Comparison of ENCODE assay signal across 29 mouse cellular contexts in the genomic region with DNA sequence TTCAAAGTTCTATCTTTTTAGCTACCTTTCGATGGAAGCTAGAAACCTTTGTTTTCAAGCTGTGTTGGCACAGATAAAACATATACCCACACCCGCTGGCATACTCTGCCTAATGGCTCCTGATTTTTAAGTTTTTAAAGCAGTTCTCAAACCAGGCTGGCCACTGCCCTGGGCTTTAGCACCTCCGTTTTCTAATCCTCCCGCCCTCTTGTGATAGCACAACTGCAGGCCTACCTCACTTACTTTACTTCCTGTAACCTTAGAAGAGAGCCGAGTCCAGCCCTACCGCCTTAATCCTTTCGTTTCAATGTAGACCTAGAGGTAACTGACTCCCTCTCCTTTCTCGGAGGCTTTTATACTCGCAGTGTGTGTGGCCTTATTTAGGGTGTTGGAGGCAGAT. TPM values are rescaled to one million over a fixed set of nuclear protein-coding genes. Genes with fewer than 3 reads are reported as not detected.
"Had no signal": no experiment of that assay in that cellular context is flagged by ENCODE, and none has a peak within 500 bp of the region (broad histone marks: within the 10 kb centered on the region; RNA-seq: fewer than 3 reads in every experiment).

No protein-coding gene starts in this region.

- H3K9me3 ChIP-seq: embryonic facial prominence, embryonic 12.5 days; embryonic facial prominence, embryonic 13.5 days; embryonic facial prominence, embryonic 15.5 days; forebrain, embryonic 10.5 days; forebrain, embryonic 12.5 days; forebrain, embryonic 13.5 days; forebrain, embryonic 15.5 days; heart, embryonic 10.5 days had no signal

- H3K4me2 ChIP-seq: embryonic facial prominence, embryonic 12.5 days; embryonic facial prominence, embryonic 13.5 days; embryonic facial prominence, embryonic 15.5 days; forebrain, embryonic 12.5 days; forebrain, embryonic 13.5 days; forebrain, embryonic 15.5 days had no signal

- H3K4me3 ChIP-seq: embryonic facial prominence, embryonic 12.5 days; embryonic facial prominence, embryonic 13.5 days; embryonic facial prominence, embryonic 15.5 days; erythroblast, embryonic 14.5 days; forebrain, embryonic 10.5 days; forebrain, embryonic 12.5 days; forebrain, embryonic 13.5 days; forebrain, embryonic 15.5 days; gastrocnemius, adult 2 months; heart, adult 2 months; heart, embryonic 10.5 days had no signal

- ATAC-seq: forebrain, embryonic 13.5 days; forebrain, embryonic 14.5 days; forebrain, embryonic 15.5 days; forebrain, embryonic 16.5 days; forebrain, postnatal 0 days had no signal

- H3K9ac ChIP-seq: embryonic facial prominence, embryonic 12.5 days; embryonic facial prominence, embryonic 13.5 days; embryonic facial prominence, embryonic 15.5 days; forebrain, embryonic 12.5 days; forebrain, embryonic 13.5 days; forebrain, embryonic 15.5 days; forebrain, postnatal 0 days had no signal

- H3K27me3 ChIP-seq: embryonic facial prominence, embryonic 12.5 days; embryonic facial prominence, embryonic 13.5 days; embryonic facial prominence, embryonic 15.5 days; forebrain, embryonic 12.5 days; forebrain, embryonic 13.5 days; forebrain, embryonic 15.5 days had no signal

- H3K27ac ChIP-seq: embryonic facial prominence, embryonic 12.5 days; embryonic facial prominence, embryonic 13.5 days; embryonic facial prominence, embryonic 15.5 days; forebrain, embryonic 10.5 days; forebrain, embryonic 12.5 days; forebrain, embryonic 13.5 days; forebrain, embryonic 15.5 days; gastrocnemius, adult 2 months; heart, adult 2 months; heart, embryonic 10.5 days had no signal

- DNase-seq: cerebellum, adult 2 months; cerebellum, adult 8-10 months; cerebellum, adult 9-10 months; cerebellum, adult 9-11 months; cerebellum, postnatal 10 days; cerebellum, postnatal 14 days; cerebellum, postnatal 25 days; cerebellum, postnatal 36 days; embryo, embryonic 11 days; forebrain, postnatal 0 days; gastrocnemius, adult 2 months; gastrocnemius, postnatal 10 days; gastrocnemius, postnatal 14 days; gastrocnemius, postnatal 25 days; heart, adult 18-20 months; heart, adult 2 months had no signal

- H3K4me1 ChIP-seq: embryonic facial prominence, embryonic 12.5 days; embryonic facial prominence, embryonic 13.5 days; embryonic facial prominence, embryonic 15.5 days; forebrain, embryonic 10.5 days; forebrain, embryonic 12.5 days; forebrain, embryonic 13.5 days; forebrain, embryonic 15.5 days; heart, embryonic 10.5 days had no signal

RNA-seq across cellular contexts. Expression of gene Pbld2, which starts 20.9 kb away (rescaled TPM):
- total RNA-seq: granulocyte monocyte progenitor cell, adult 5-6 weeks had no signal
- polyA plus RNA-seq: erythroblast, embryonic 14.5 days had no signal

RNA-seq across cellular contexts. Expression of gene Rufy2, which starts 23.2 kb away (rescaled TPM):
- polyA plus RNA-seq: erythroblast, embryonic 14.5 days had no signal

RNA-seq across cellular contexts. Expression of gene Pbld1, which starts 56.7 kb away (rescaled TPM):
- total RNA-seq: common myeloid progenitor, adult 5-6 weeks; forebrain, postnatal 0 days; granulocyte monocyte progenitor cell, adult 5-6 weeks had no signal
- polyA plus RNA-seq: erythroblast, embryonic 14.5 days had no signal
